Mouse (Mus musculus) kidney, embryonic 14.5 days (tissue): ENCODE data around the gene Higd2a. TPM values are rescaled to one million over a fixed set of nuclear protein-coding genes. Genes with fewer than 3 reads are reported as not detected.
A peak's percentile ranks its signal among the peaks of the same experiment; 100 is the strongest.

ENCODE experiments used
- ATAC-seq: fragments of 200-750 bp; cut with Nextera tagmentation; 2 replicates; pipeline ENCODE4 v1.8.0; 2017; ENCODE audit warnings: moderate number of reproducible peaks, mild to moderate bottlenecking, moderate TSS enrichment, moderate library complexity; ENCODE audit not compliant: low FRiP score, low TSS enrichment
- H3K27ac ChIP-seq: fragments of 300-500 bp; sonication (generic); 2 replicates; pipeline ENCODE4 v1.5.1; 2014; ENCODE audit warnings: low read depth, mild to moderate bottlenecking, low read length, moderate library complexity, mixed read lengths
- H3K27me3 ChIP-seq: fragments of 300-500 bp; sonication (generic); 2 replicates; pipeline ENCODE4 v1.6.1; 2014; ENCODE audit warnings: mild to moderate bottlenecking, low read length; ENCODE audit not compliant: control insufficient read depth, insufficient read depth
- H3K36me3 ChIP-seq: fragments of 300-500 bp; sonication (generic); 2 replicates; pipeline ENCODE4 v1.6.1; 2014; ENCODE audit warnings: low read length, mixed read lengths; ENCODE audit not compliant: control insufficient read depth, insufficient read depth
- H3K4me1 ChIP-seq: fragments of 300-500 bp; sonication (generic); 2 replicates; pipeline ENCODE4 v1.6.1; 2014; ENCODE audit warnings: low read length, mixed read lengths; ENCODE audit not compliant: control insufficient read depth, insufficient read depth
- H3K4me2 ChIP-seq: fragments of 300-500 bp; sonication (generic); replicated peaks from 2 replicates; pipeline ENCODE4 v1.6.1; 2014; ENCODE audit warnings: low read depth, mild to moderate bottlenecking, low read length
- H3K4me3 ChIP-seq: fragments of 300-500 bp; sonication (generic); 2 replicates; pipeline ENCODE4 v1.5.1; 2014; ENCODE audit warnings: mild to moderate bottlenecking, low read length
- H3K9ac ChIP-seq: fragments of 300-500 bp; sonication (generic); 2 replicates; pipeline ENCODE4 v1.6.1; 2014; ENCODE audit warnings: low read depth, mild to moderate bottlenecking, low read length, moderate library complexity
- H3K9me3 ChIP-seq: fragments of 300-500 bp; sonication (generic); 2 replicates; pipeline ENCODE4 v1.6.1; 2016; ENCODE audit warnings: low read length; ENCODE audit not compliant: control insufficient read depth
- WGBS: fragments of 180-500 bp; shearing (Covaris S2); extraction: QIAGEN DNeasy Blood & Tissue Kit; methylation state at CpG from one replicate; pipeline ENCODE4 v1.1.7; 2014; 5-methylcytosine and 5-hydroxymethylcytosine counted together
- polyA plus RNA-seq: library from polyadenylated mRNA; unstranded; fragments of >200 nt; fragmentation: Nextera tagmentation; extraction: Ambion mirVana; gene quantifications from 2 replicates; pipeline ENCODE4 v1.2.1, GENCODE M21; 2014

Gene Higd2a
- polyA plus RNA-seq, 1 experiment from 2014 or later: 203 TPM

DNA sequence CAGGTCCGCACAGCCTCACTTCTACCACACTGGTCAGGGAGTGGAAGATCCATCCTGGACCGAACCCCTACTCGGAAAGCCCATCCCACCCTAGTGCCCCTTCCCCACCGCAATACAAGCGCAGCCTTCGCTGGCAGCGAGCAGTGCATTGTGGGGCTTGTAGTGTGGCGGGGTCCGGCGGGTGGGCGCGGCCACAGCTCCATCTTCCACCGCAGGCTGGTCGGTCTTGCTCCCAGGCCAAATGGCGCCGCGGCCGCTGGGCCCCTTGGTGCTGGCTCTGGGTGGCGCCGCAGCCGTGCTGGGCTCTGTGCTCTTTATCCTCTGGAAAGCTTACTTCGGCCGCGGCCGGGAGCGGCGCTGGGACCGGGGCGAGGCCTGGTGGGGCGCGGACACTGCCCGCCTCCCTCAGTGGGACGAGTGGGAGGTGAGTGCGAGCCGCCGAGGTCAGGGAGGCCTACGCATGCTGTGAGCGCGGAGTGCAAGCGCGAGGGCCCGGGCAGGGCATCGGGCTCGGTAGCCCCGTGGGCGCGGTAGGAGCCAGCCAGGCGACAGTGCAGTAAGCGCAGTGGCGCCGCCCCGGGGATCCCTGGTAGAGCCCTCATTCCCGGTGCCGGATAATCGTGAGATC is 15.0 kb upstream of the Higd2a start, which contains the start of gene Arl10:
Gene Arl10, plus strand, starts transcription at position 162 of the 628 bp plus-strand sequence.
- H3K4me3 ChIP-seq: peak within 1 kb of the TSS; percentile 95
- under 1% methylated on average over 55 of the region's 55 CpGs for WGBS
- peak within 1 kb of the TSS; percentile 92 for H3K9ac ChIP-seq
- peak within 1 kb of the TSS; percentile 85 for H3K4me2 ChIP-seq
- H3K27me3 ChIP-seq: no peaks in the 10 kb centered on the region
- H3K27ac ChIP-seq: peak within 1 kb of the TSS; percentile 84
- no peaks in the 10 kb centered on the region for H3K9me3 ChIP-seq
- peaks cover 33% of the 10 kb centered on the region for H3K36me3 ChIP-seq
- H3K4me1 ChIP-seq: peaks cover 12% of the 10 kb centered on the region; the same call in 1 of the 2 replicates
- peak; percentile 93 for ATAC-seq

DNA sequence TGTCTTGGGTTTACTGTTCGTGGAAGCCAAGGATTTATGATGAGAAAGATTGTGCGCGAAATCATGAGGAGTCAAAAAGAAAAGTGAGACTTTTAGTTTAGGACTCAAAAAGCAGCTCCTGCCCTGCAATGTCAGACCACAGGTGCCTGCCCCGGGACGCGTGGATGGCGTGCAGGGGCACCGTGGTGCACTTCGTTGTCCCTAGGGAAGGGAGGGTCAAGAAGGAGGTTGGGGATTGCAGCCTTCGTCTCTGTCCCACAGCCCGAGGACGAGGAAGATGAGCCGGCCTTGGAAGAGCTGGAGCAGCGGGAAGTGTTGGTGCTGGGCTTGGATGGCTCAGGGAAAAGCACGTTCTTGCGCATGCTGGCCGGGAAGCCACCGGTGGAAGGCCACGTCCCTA is 14.5 kb upstream of the Higd2a start:
- peaks cover 38% of the 10 kb centered on the region for H3K36me3 ChIP-seq
- 2% methylated on average over 19 of the region's 19 CpGs for WGBS
- peaks cover 12% of the 10 kb centered on the region; the same call in 1 of the 2 replicates for H3K4me1 ChIP-seq
- H3K9me3 ChIP-seq: no peaks in the 10 kb centered on the region
- peak overlapping the region; percentile 92 for H3K9ac ChIP-seq
- no peaks in the 10 kb centered on the region for H3K27me3 ChIP-seq
- peak overlapping the region; percentile 84 for H3K27ac ChIP-seq
- peak overlapping the region; percentile 95 for H3K4me3 ChIP-seq
- H3K4me2 ChIP-seq: peak overlapping the region; percentile 85
- peak; percentile 11; the same call in 1 of the 2 replicates for ATAC-seq

DNA sequence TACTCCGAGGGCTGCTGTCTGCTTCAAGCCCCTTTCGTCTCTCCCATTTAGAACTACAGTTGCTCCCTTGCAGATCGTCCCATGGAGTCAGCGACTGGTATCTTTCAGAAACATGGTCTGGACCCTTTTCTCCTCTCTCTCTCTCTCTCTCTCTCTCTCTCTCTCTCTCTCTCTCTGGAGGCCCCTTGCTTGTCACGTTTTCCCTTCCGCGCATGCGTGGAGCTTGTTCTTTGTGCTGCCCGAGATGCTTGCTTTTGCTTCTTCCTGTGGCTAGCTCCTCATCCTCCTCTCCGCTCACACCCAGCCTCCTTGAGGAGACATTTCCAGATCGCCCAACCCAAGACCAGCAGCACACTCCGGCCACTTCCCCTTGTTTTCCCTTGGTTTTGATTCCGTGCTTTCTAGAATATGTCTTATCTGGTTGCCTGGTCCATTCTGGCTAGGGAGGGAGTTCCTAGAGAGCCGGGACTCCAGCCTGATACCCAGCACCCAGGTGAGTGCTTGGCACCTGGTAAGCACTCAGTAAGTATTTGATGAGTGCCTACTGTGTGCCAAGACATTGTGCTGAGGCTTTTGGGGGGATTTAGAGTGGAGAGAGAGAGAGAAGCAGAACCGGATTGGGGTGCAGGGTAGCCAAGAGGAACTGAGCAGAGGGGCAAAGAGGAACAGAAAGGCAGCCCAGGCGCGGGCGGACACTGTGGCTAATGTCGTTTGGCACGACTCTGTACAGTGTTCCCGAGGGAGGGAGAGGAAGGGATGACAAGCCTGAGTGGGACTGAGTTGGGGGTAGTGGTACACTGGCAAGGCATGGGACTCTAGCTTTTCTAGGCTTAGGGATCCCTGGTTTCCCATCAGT is 12.1 kb upstream of the Higd2a start:
- 88% methylated on average over 21 of the region's 21 CpGs for WGBS
- Histone ChIP-seq H3K4me2 (no peak overlapping the region), H3K27ac (no peak overlapping the region), H3K9me3 (no peaks in the 10 kb centered on the region), H3K4me1 (peaks cover 12% of the 10 kb centered on the region; the same call in 1 of the 2 replicates), H3K36me3 (peaks cover 61% of the 10 kb centered on the region), H3K9ac (no peak overlapping the region), H3K4me3 (no peak overlapping the region), H3K27me3 (no peaks in the 10 kb centered on the region)
- no peak for ATAC-seq

- Histone ChIP-seq H3K27ac (no peak overlapping the region), H3K4me2 (no peak overlapping the region), H3K4me1 (no peaks in the 10 kb centered on the region), H3K9me3 (no peaks in the 10 kb centered on the region), H3K27me3 (no peaks in the 10 kb centered on the region), H3K36me3 (peaks cover 94% of the 10 kb centered on the region), H3K9ac (no peak overlapping the region), H3K4me3 (no peak overlapping the region)
- 79% methylated on average over 2 of the region's 2 CpGs for WGBS
- ATAC-seq: no peak
Observed at GRCm38 (mm10) chr13:54581385-54581784, 8.6 kb upstream of the Higd2a start.

GRCm38 (mm10) chr13:54582126-54582525 is 7.9 kb upstream of the Higd2a start:
- Histone ChIP-seq H3K36me3 (peaks cover 96% of the 10 kb centered on the region), H3K27me3 (no peaks in the 10 kb centered on the region), H3K9me3 (no peaks in the 10 kb centered on the region), H3K9ac (no peak overlapping the region), H3K27ac (no peak overlapping the region), H3K4me2 (no peak overlapping the region), H3K4me1 (no peaks in the 10 kb centered on the region), H3K4me3 (no peak overlapping the region)
- WGBS: 85% methylated on average over 10 of the region's 10 CpGs
- no peak for ATAC-seq

DNA sequence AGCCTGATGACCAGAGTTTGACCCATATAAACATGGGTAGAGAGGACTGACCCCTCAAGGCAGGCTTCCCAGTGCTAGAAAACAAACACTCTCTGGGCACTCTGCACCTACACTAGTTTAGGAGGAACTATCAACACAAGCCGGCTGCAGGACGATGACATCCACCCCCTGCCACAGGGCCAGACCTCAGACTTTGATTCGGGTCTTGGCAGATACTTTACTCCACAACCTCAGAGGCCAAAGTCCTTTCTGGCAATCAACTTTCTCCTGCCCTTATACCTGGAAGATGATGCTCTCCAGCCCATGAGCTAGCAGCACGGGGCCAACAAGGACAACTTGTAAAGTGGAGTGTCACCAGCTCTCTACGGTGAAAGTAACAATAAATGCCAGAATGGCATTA is 7.1 kb upstream of the Higd2a start:
- peaks cover 91% of the 10 kb centered on the region for H3K36me3 ChIP-seq
- H3K4me2 ChIP-seq: no peak overlapping the region
- H3K9ac ChIP-seq: no peak overlapping the region
- H3K9me3 ChIP-seq: no peaks in the 10 kb centered on the region
- no peak overlapping the region for H3K4me3 ChIP-seq
- 91% methylated on average over 5 of the region's 5 CpGs for whole genome bisulfite sequencing
- H3K4me1 ChIP-seq: no peaks in the 10 kb centered on the region
- ATAC-seq: no peak
- H3K27me3 ChIP-seq: no peaks in the 10 kb centered on the region
- H3K27ac ChIP-seq: no peak overlapping the region

- 86% methylated on average over 11 of the region's 11 CpGs for WGBS
- H3K27me3 ChIP-seq: no peaks in the 10 kb centered on the region
- no peak for ATAC-seq
- no peak overlapping the region for H3K4me2 ChIP-seq
- no peak overlapping the region for H3K9ac ChIP-seq
- 0 out of 2 replicates have a peak, but pooled peaks cover 7% of the 10 kb centered on the region for H3K4me1 ChIP-seq
- H3K27ac ChIP-seq: no peak overlapping the region
- H3K9me3 ChIP-seq: no peaks in the 10 kb centered on the region
- H3K4me3 ChIP-seq: no peak overlapping the region
- peaks cover 65% of the 10 kb centered on the region for H3K36me3 ChIP-seq
Observed at GRCm38 (mm10) chr13:54585831-54586230, 4.2 kb upstream of the Higd2a start.

DNA sequence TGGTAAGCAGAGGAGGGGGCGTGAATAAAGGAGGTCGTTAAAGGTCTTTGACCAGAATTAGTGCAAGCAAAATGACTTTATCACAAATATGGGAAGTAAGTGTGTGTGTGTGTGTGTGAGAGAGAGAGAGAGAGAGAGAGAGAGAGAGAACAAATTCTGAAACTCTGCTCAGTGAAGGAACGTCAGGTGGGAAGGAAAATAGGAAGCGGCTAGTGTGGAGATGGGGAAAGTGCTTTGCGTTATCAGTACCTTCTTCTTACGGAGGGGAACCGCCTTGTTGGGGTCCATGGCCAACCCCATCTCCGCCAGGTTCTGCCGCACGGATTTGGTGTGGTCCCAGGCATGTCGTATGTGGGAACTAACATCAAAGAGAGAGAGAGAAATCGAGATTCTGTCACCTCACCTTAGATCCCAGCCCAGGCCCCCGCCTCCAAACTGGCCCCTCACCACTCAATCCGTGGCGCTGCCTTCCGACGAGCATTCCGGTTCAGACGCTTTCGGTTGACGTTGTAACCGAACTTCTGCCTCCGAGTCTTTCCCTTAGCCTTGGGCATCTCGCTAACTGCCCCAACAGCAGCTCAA is 502 bp upstream of the Higd2a start:
- peak overlapping the region; percentile 87 for H3K4me3 ChIP-seq
- H3K27ac ChIP-seq: peak overlapping the region; percentile 55; the same call in 1 of the 2 replicates

More for the DNA sequence above, 502 bp upstream of the Higd2a start:
- peak; percentile 29 for ATAC-seq
- peaks cover 15% of the 10 kb centered on the region; the same call in 1 of the 2 replicates for H3K4me1 ChIP-seq
- peak overlapping the region; percentile 62 for H3K4me2 ChIP-seq
- H3K36me3 ChIP-seq: peaks cover 30% of the 10 kb centered on the region
- no peaks in the 10 kb centered on the region for H3K27me3 ChIP-seq
- no peaks in the 10 kb centered on the region for H3K9me3 ChIP-seq
- peak overlapping the region; percentile 78 for H3K9ac ChIP-seq
- under 1% methylated on average over 24 of the region's 24 CpGs for WGBS
